Mouse (Mus musculus): ENCODE results near the gene Myf5. TPM values are rescaled to one million over a fixed set of nuclear protein-coding genes. Genes with fewer than 3 reads are reported as not detected.

Myf5 gene
- polyA plus RNA-seq, 1 experiment = not detected

DNA sequence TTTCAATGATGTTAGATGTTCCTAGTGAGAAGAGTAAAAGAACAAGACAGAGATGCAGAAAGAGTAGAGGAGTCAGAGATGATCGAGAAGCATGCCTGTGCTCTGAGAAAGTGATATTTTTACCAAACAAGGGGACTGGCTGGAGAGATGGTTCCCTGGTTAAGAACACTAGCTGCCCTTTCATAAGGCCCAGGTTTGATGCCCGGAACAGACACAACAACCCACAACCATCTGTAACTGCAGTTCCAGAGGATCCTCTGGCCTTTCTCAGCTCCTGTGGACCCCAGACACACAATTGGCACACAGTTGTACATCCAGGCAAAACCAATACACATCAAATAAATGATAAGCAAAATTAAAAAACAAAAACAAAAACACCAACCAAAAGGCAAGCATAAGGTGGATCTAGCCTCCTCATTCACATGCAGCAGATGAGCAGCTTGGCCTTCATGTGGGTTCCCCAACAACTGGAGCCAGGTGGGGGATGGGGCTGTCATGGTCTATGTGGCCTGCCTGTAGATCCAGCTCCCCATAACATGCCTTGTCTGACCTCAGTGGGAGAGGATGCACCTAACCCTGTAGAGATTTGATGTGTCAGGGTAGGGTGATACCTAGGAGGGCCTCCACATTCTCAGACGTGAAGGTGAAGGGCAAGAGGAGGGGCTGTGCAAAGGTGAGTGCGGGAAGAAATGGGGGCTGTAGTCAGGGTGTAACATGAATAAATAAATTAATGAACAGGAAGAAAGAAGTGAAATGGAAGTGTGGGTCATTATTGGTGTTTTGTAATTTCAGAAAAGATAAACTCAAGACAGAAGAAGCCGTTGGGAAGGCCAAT is 36.2 kb downstream of the Myf5 start:
- Histone ChIP-seq H3K27me3 (ENCODE audit: control insufficient read depth, insufficient read depth, low read length) (no peaks in the 10 kb centered on the region), H3K4me1 (replicated peaks; ENCODE audit: control insufficient read depth, insufficient read depth, low read length) (no peaks in the 10 kb centered on the region), H3K27ac (ENCODE audit: control insufficient read depth, insufficient read depth, low read length) (no peak overlapping the region), H3K36me3 (ENCODE audit: control insufficient read depth, insufficient read depth, low read length) (no peaks in the 10 kb centered on the region), H3K4me3 (ENCODE audit: control insufficient read depth, insufficient read depth, low read length) (no peak overlapping the region)
- 89% methylated on average over 5 of the region's 5 CpGs for WGBS
- TF ChIP-seq CTCF (IDR thresholded peaks at IDR 0.05; ENCODE audit: borderline replicate concordance, control insufficient read depth, extremely low read depth, insufficient read depth, low read length, poor library complexity) = no peak
- no peak for TF ChIP-seq POLR2A (IDR thresholded peaks at IDR 0.05; ENCODE audit: control insufficient read depth, extremely low read depth, insufficient read depth, low read length, poor library complexity)
- DNase-seq = no peak

DNA sequence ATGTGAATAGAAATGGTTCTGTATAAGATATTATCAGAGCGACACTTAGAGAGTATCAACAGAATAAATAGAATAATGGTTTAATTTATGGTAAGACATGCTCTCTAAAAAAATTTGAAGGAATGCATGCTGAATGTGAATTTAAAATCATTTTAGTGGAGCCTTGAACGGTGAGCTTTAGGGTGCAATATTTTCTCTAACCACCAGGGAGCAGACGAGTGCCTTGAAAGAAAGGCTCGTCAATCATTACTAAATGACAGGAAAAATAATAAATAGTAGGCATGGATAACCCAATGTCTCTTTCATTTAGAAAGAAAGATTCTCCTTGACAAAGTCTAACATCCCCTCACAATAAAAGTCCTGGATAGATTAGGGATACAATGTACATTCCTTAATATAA is 43.2 kb downstream of the Myf5 start:
- H3K4me1 ChIP-seq (replicated peaks; ENCODE audit: control insufficient read depth, insufficient read depth, low read length) = no peaks in the 10 kb centered on the region
- DNase-seq = no peak
- no peak overlapping the region for H3K27ac ChIP-seq (ENCODE audit: control insufficient read depth, insufficient read depth, low read length)
- H3K36me3 ChIP-seq (ENCODE audit: control insufficient read depth, insufficient read depth, low read length) = no peaks in the 10 kb centered on the region
- no peak overlapping the region for H3K4me3 ChIP-seq (ENCODE audit: control insufficient read depth, insufficient read depth, low read length)
- WGBS = 13% methylated on average over 4 of the region's 4 CpGs
- TF ChIP-seq CTCF (IDR thresholded peaks at IDR 0.05; ENCODE audit: borderline replicate concordance, control insufficient read depth, extremely low read depth, insufficient read depth, low read length, poor library complexity) = no peak
- TF ChIP-seq POLR2A (IDR thresholded peaks at IDR 0.05; ENCODE audit: control insufficient read depth, extremely low read depth, insufficient read depth, low read length, poor library complexity) = no peak
- no peaks in the 10 kb centered on the region for H3K27me3 ChIP-seq (ENCODE audit: control insufficient read depth, insufficient read depth, low read length)

DNA sequence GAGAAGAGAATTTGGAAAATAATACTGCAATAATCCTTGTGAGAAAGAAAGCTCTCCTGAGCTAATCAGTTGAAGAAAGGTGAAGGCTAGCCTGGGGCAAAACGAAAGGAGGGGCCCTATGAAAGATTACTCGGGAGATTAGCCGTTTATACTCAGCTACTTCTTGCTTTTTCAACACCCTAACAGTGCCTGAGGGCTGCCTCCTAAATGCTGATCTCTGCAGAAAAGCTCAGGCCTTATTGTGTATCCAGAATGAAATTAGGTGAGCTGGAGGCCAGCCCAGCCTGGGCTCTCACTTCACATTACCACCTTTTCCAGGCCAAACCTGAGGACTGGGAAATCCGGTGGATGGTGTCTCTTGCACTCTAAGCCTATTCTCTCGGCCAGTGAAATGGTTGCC is 49.0 kb downstream of the Myf5 start:
- no peaks in the 10 kb centered on the region for H3K36me3 ChIP-seq (ENCODE audit: control insufficient read depth, insufficient read depth, low read length)
- no peak overlapping the region for H3K27ac ChIP-seq (ENCODE audit: control insufficient read depth, insufficient read depth, low read length)
- DNase-seq = no peak
- no peak overlapping the region for H3K4me3 ChIP-seq (ENCODE audit: control insufficient read depth, insufficient read depth, low read length)
- TF ChIP-seq POLR2A (IDR thresholded peaks at IDR 0.05; ENCODE audit: control insufficient read depth, extremely low read depth, insufficient read depth, low read length, poor library complexity) (no peak), CTCF (IDR thresholded peaks at IDR 0.05; ENCODE audit: borderline replicate concordance, control insufficient read depth, extremely low read depth, insufficient read depth, low read length, poor library complexity) (no peak)
- H3K4me1 ChIP-seq (replicated peaks; ENCODE audit: control insufficient read depth, insufficient read depth, low read length) = no peaks in the 10 kb centered on the region
- 72% methylated on average over 5 of the region's 5 CpGs for WGBS
- H3K27me3 ChIP-seq (ENCODE audit: control insufficient read depth, insufficient read depth, low read length) = no peaks in the 10 kb centered on the region

Other genes starting within 250 kb of the Myf5 start
- gene Lin7a, start 214.4 kb downstream of the Myf5 start, polyA plus RNA-seq (2012; rRNA removed) = 0.26 TPM in 1 of 2 replicates, not detected in the other
- gene Myf6, start 8.6 kb upstream of the Myf5 start, polyA plus RNA-seq (2012; rRNA removed) = not detected in 2 replicates
- 0.94 and 1.2 TPM in 2 replicates for gene Ptprq, start 233.9 kb upstream of the Myf5 start, polyA plus RNA-seq (2012; rRNA removed)

Data from thymus, adult 2 months (tissue).